Mouse (Mus musculus) left cerebral cortex, adult 9 months (tissue): ENCODE results near the gene Atg2b.

Experiments used
- DNase-seq, 2 experiments: peaks; one replicate each; pipeline ENCODE4 v3.0.0; 2022; ENCODE audit warnings: low spot score in 2 of 2

The Atg2b gene

GRCm38 (mm10) chr12:105683933-105684901, 794 bp downstream of the Atg2b start, which contains the start of gene Gskip:
Gene Gskip, plus strand, starts transcription at chr12:105684829.
- peak in 1 of 2 experiments; percentile 20 for DNase-seq

- DNase-seq: no peak
These were observed 6.2 kb downstream of the Atg2b start for GRCm38 (mm10) chr12:105678762-105679161.

- DNase-seq: no peak
These were observed 6.8 kb downstream of the Atg2b start for GRCm38 (mm10) chr12:105678211-105678610.

- DNase-seq: no peak
These were observed 8.7 kb downstream of the Atg2b start for GRCm38 (mm10) chr12:105676274-105676673.

GRCm38 (mm10) chr12:105655850-105656249, 29.2 kb downstream of the Atg2b start:
- no peak for DNase-seq

DNA sequence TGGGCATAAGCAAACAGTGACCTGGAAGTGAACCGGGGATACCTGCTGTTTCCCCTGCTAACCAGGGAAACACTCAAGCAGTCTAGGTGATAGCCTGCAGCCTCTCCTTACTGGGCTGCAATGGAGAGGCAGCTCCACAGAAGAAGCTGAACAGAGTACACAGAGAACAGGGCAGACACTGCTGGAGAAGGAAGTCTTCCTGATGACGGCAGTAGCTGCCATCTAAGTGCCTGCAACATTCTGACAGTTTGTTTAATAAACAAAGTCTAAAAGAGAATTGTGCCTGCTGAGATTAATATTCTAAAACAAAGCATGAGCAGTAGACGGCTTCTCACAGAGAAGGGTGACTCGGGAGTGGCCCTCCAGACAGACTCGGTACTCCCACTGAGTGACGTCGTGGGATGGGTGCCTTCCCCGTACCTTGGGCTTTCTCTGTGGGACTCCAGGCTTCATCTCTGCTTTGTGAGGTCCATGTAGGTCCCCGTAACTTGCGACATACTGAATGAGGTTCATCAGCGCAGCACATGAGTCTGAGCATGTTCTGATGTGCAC, 42.2 kb downstream of the Atg2b start:
- DNase-seq: no peak

DNA sequence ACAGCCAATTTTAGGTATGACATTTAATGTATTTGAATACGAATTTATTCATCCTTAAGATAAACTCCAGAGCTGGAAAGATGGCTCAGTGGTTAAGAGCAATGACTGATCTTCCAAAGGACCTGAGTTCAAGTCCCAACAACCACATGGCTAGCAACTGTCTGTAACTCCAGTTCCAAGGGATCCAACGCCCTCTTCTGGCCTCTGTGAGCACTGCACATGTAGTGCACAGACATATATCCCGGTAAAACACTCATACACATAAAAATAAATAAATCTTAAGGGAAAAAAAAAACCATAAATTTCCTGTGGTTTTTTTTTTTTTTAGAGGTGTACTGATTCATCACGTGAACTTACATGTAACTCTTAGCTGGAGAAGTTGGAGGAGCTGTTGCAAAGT, 47.5 kb downstream of the Atg2b start:
- no peak for DNase-seq

DNA sequence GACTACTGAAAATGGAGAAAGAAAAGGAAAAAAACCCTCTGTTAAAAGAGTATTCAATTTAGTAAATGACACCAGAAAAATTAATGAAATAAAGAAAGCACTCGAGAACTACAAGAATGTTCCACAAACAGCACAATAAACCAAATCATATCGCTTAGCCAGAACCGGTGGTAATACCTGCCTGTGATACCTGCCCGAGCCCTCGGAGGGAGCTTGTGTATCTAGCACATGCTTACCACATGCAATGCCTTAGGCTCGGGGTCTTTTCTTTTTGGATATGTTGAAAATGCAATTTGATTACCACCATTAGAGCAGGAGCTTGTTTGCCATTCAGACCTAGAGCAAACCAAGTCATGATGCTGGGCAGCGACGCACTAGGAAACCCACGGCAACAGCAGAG, 48.5 kb downstream of the Atg2b start:
- no peak for DNase-seq

DNA sequence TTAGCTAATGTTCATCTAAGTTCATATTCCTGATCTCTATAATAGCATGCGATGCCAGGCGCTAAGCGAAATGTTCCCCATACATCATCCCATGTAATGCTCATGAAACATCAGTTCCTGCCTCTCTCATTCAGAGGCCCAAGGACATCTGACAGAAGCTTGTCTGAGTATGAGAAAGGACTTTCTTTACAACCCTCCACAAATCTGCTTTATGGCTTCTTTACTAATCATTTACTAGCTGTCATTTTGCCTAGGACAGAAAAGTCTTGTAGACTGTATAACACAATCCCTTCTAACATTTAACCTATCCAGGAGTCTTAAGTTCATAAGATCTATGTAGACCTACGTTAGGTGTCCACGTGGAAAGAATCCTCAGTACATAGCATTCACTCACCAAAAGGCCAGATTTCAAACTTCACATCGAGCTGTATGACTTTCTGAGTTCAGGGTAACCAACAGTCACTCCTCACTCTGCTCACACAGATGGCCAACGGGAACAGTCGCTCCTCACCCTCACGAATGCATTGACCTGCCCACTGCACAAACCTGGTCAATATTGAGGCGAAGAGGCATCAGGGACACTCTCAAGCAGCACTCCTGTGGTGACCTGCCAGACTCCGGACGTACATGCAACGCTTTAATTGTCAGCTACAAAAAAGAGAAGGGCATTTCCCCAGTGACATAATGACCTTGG, 50.5 kb downstream of the Atg2b start:
- DNase-seq: no peak

- no peak for DNase-seq
These were observed 59.2 kb downstream of the Atg2b start for GRCm38 (mm10) chr12:105625798-105626197.

GRCm38 (mm10) chr12:105622981-105623539, 62.0 kb downstream of the Atg2b start:
- DNase-seq: no peak

- DNase-seq: no peak
These were observed 63.0 kb downstream of the Atg2b start for GRCm38 (mm10) chr12:105622048-105622447.

DNA sequence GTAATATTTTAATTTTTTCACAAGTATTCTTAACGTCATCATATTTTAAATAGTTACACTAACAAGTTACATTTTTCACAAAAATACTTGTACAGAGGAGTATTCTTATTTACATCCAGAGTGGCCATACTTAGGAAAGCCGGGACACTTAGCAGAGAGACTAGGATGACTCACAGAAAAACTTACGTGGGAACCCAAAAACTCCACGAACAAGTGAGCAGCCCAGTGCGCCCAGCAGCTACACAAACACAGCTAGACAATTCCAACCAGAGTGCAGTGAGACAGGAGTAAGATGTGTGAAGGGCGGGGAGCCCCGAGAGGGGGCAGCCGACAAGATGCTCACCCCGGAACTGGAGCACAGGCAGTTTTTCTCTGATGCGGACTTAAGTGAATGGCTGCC, 71.5 kb downstream of the Atg2b start:
- DNase-seq: no peak

GRCm38 (mm10) chr12:105611748-105612147, 73.3 kb downstream of the Atg2b start:
- DNase-seq: peak in 1 of 2 experiments; percentile 53

GRCm38 (mm10) chr12:105611045-105611444, 74.0 kb downstream of the Atg2b start:
- DNase-seq: no peak

DNA sequence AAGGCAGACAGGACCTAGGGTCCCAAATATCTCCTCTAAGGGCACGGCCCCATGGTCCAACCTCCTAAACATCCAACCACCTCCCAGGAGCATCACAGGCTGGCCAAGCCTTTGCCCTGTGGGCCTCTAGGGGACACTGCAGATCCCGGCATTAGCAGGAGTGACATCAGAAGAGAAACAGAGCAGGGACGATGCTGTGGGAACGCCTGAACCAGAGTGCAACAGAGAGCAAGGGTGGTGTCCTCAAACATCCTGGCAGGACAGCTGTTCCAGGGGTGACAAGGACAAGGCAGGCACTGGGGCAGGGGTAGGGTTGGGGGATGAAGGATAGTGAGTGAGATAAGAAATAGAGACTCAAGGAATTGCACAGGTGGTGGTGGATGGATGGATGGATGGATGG, 78.1 kb downstream of the Atg2b start:
- no peak for DNase-seq

DNA sequence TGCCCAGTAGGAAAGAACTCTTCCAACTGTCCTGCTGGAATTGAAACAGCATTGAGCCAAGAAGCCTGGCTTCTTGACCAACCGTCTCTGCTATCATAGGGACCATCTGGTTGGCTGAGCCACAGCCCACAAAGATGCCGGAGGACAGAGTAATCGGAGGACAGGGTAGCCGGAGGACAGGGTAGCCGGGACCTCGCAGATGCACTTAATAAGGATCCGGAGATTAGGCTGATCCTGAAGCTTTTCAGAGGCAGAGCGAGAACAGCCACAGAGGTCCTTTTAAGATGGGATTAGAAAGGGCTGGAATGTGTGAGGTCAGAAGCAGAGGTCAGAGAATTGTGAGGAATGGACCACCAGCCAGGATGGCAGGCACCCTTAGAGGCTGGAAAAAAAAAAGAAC, 79.8 kb downstream of the Atg2b start:
- DNase-seq: no peak

- DNase-seq: no peak
These were observed 81.1 kb downstream of the Atg2b start for GRCm38 (mm10) chr12:105603904-105604303.

DNA sequence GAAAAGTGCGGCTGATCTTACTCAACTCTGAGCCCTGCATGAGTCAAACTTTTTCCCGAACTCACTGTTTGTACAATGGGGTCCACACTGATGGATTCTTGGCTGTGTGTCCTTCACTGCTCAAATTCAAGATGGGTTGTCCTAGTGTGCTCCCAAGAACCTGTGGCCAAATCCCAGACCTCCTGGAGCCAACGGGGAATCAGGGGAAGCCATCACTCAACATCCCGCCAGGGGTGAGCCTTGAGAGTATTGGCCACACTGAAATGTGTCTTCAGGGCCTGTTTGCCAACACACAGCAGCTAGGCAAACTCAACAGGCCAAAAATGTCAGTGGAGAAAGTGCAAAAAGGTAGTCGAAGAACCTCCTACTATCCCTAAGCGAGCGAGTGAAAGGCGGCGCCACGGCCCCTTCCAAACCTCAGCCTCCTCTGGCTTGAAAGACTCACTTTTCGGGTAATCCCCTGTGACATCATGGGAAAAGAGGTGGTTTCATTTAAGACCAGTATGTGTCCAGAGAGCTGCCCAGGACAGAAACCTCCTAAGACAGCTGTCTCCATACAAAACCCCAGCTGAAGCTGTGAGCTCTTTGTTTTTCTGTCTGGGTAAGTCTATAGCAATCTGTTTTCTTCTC, 82.3 kb downstream of the Atg2b start, which contains the start of gene Bdkrb1:
Bdkrb1 (plus strand) TSS at position 505 of the 630 bp plus-strand sequence.
- DNase-seq: no peak

DNA sequence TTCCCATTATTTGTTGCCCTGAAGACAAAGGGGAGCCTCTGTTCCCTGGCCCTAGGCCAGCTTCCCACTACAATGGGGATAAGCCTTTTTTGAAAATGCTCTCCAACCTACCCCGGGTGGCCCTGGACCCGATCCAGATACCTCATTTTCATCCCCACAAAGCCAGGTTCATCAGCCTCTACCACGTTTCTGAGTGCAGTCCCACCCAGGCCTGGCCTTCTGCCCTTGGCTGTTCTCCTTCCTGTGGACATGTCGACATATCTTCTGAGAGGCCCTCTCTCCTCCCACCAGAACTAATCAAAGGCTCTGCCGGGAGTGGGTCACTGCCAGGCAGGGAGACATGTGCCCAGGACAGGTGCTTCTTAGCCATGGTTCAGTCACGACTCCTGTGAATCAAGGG, 83.4 kb downstream of the Atg2b start:
- no peak for DNase-seq

DNA sequence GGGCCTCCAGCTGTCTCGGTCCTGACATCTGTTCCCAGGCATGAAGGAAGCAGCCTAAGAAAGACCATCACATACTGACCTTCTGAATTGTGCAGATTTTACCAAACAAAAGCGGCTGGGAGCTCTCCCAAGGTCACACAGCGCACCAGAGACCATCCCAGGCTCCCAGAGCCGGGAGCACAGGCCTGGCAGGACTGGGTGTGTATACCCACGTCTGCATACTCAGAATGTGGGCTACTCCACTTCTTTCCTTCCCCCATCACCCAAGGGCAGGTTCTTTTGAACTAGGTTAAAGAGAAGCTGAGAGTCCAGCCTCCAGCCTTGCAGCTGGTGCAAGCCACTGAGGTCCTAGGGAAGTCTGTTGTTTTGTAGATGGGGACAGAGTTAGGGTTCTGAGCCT, 85.9 kb downstream of the Atg2b start:
- no peak for DNase-seq

DNA sequence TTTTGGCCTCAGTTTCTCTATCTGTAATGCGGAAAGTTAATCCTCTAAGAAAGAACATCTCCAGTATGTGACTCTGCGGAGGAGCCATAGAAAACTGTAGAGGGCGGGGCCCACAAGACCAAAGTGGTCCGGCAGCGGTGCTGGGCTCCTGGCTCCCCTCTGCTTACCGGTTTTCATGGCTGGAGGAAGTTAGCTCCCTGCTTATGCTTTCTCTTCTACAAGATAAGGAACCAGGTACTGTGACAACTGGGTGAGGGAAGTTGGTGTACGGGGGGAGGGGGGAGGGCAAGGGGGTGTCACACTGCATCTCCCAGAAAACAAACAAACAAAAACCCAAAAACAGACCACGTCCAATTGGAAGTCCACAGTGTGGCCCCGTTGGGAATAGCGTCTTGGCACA, 86.5 kb downstream of the Atg2b start:
- no peak for DNase-seq
